Mouse (Mus musculus) midbrain, embryonic 14.5 days (tissue): ENCODE results near the gene Flvcr2. TPM values are rescaled to one million over a fixed set of nuclear protein-coding genes. Genes with fewer than 3 reads are reported as not detected.

ENCODE experiments used
- ATAC-seq: fragments of 200-750 bp; cut with Nextera tagmentation; 2 replicates; pipeline ENCODE4 v1.8.0; 2017; ENCODE audit warnings: moderate number of reproducible peaks, moderate library complexity; ENCODE audit not compliant: low FRiP score, low TSS enrichment
- DNase-seq: peaks from one replicate; pipeline ENCODE4 v3.0.0-alpha.2; 2015
- H3K27ac ChIP-seq: fragments of 300-500 bp; sonication (generic); replicated peaks from 2 replicates; pipeline ENCODE4 v1.5.1; 2014; ENCODE audit warnings: mild to moderate bottlenecking, low read depth, low read length, moderate library complexity
- H3K27me3 ChIP-seq: fragments of 300-500 bp; sonication (generic); 2 replicates; pipeline ENCODE4 v1.6.1; 2014; ENCODE audit warnings: low read length, control low read depth, mixed read lengths; ENCODE audit not compliant: control insufficient read depth, insufficient read depth
- H3K36me3 ChIP-seq: fragments of 300-500 bp; sonication (generic); 2 replicates; pipeline ENCODE4 v1.6.1; 2014; ENCODE audit warnings: low read length, control low read depth; ENCODE audit not compliant: control insufficient read depth, insufficient read depth
- H3K4me1 ChIP-seq: fragments of 300-500 bp; sonication (generic); 2 replicates; pipeline ENCODE4 v1.6.1; 2014; ENCODE audit warnings: mild to moderate bottlenecking, antibody characterized with exemption, low read length, control low read depth; ENCODE audit not compliant: control insufficient read depth, insufficient read depth
- H3K4me2 ChIP-seq: fragments of 300-500 bp; sonication (generic); 2 replicates; pipeline ENCODE4 v1.6.1; 2014; ENCODE audit warnings: mild to moderate bottlenecking, low read length, moderate library complexity
- H3K4me3 ChIP-seq: fragments of 300-500 bp; sonication (generic); replicated peaks from 2 replicates; pipeline ENCODE4 v1.5.1; 2014; ENCODE audit warnings: low read depth, low read length
- H3K9ac ChIP-seq: fragments of 300-500 bp; sonication (generic); replicated peaks from 2 replicates; pipeline ENCODE4 v1.6.1; 2014; ENCODE audit warnings: mild to moderate bottlenecking, low read length, moderate library complexity
- H3K9me3 ChIP-seq: fragments of 300-500 bp; sonication (generic); 2 replicates; pipeline ENCODE4 v1.6.1; 2016; ENCODE audit warnings: low read length, control low read depth, mixed read lengths; ENCODE audit not compliant: control insufficient read depth
- WGBS: fragments of 180-500 bp; shearing (Covaris S2); extraction: QIAGEN DNeasy Blood & Tissue Kit; methylation state at CpG from one replicate; pipeline ENCODE4 v1.1.7; 2014; 5-methylcytosine and 5-hydroxymethylcytosine counted together
- polyA plus RNA-seq: library from polyadenylated mRNA; unstranded; fragments of >200 nt; fragmentation: Nextera tagmentation; extraction: Ambion mirVana; gene quantifications from 2 replicates; pipeline ENCODE4 v1.2.1, GENCODE M21; 2014

Gene Flvcr2
- polyA plus RNA-seq, 1 experiment from 2014 or later: 4.5 TPM

DNA sequence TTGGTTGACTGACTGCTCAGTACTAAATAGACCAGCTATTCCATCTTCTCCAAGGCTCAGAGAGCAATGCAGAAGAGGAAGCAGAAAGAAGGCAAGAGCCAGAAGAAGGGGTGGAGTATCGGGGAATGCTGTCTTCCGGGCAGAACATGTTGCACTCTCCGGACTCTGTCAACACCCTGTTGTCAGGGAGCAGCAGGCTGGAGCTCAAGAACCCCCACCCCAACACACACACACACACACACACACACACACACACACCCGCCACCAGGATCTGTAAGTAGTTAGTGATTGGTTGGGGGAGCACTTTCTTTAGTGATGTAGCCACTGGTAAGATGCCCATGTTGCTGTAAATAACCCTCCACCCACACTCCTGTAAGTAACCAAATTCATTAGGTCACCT, 21.0 kb upstream of the Flvcr2 start:
- no peak overlapping the region for H3K4me2 ChIP-seq
- no peak overlapping the region for H3K4me3 ChIP-seq
- DNase-seq: no peak
- H3K9ac ChIP-seq: no peak overlapping the region
- no peak overlapping the region for H3K27ac ChIP-seq
- no peaks in the 10 kb centered on the region for H3K4me1 ChIP-seq
- no peak for ATAC-seq
- no peaks in the 10 kb centered on the region for H3K36me3 ChIP-seq
- H3K27me3 ChIP-seq: no peaks in the 10 kb centered on the region
- WGBS: 86% methylated on average over 4 of the region's 4 CpGs
- 0 out of 2 replicates have a peak, but pooled peaks cover 4% of the 10 kb centered on the region for H3K9me3 ChIP-seq

DNA sequence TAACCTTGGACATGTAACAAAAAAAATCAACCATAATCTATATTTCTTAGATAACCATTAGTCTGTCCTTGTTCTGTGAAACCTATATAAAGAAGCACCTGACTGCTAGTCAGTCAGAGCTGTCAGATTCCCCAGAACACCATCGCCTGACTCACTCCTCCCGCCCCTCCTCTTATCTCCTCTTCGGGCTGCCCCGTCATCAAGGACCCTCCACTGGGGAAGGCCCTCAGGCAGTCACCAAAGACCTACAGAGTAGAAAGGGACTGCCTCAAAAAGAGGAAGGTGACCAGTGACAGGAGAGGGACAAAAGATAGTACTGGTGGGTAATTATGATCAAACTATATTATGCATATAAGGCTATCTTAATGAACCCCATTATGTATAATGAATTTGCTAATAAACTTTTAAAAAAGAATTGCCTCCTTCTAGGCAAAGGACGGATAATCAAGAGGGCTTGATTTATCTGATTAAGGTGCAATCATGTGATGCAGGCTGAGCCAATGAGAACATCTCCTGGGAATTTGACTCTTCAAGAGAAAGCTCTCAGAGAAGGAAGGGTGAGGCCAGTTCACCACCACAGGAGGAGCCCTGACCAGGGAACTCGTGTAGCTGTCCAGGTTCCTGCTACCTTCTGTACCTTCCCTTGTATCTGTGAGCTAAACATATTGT, 19.5 kb upstream of the Flvcr2 start:
- no peaks in the 10 kb centered on the region for H3K27me3 ChIP-seq
- H3K4me3 ChIP-seq: no peak overlapping the region
- no peak overlapping the region for H3K4me2 ChIP-seq
- DNase-seq: no peak
- 75% methylated on average over 6 of the region's 6 CpGs for WGBS
- H3K9me3 ChIP-seq: no peaks in the 10 kb centered on the region
- H3K36me3 ChIP-seq: no peaks in the 10 kb centered on the region
- H3K9ac ChIP-seq: no peak overlapping the region
- H3K27ac ChIP-seq: no peak overlapping the region
- ATAC-seq: no peak
- H3K4me1 ChIP-seq: no peaks in the 10 kb centered on the region

DNA sequence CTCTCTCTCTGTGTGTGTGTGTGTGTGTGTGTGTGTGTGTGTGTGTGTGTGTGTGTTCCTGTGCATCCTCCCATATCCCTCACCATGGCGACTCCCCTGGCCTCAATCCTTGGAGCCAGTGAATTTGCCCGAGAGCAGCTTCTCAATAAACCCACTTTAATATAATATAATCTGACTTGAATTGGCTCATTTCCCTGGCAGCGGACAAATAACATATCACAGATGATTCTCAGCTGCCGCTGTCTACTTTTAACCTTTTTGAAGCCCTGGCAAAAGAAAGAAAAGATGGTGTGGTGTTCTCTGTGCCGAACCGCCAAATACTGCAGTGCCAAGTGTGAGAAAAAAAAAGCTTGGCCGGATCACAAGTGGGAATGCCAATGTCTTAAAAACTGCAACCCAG, 18.2 kb upstream of the Flvcr2 start:
- Histone ChIP-seq H3K4me1 (no peaks in the 10 kb centered on the region), H3K36me3 (no peaks in the 10 kb centered on the region), H3K9ac (no peak overlapping the region), H3K9me3 (no peaks in the 10 kb centered on the region), H3K4me3 (no peak overlapping the region), H3K4me2 (no peak overlapping the region), H3K27me3 (no peaks in the 10 kb centered on the region), H3K27ac (no peak overlapping the region)
- no peak for ATAC-seq
- 74% methylated on average over 7 of the region's 7 CpGs for WGBS
- DNase-seq: no peak

GRCm38 (mm10) chr12:85729022-85729944, 17.1 kb upstream of the Flvcr2 start:
- H3K4me3 ChIP-seq: no peak overlapping the region
- ATAC-seq (no peak), DNase-seq (peak; percentile 75)
- no peaks in the 10 kb centered on the region for H3K9me3 ChIP-seq
- H3K4me1 ChIP-seq: no peaks in the 10 kb centered on the region
- 37% methylated on average over 17 of the region's 17 CpGs for WGBS
- no peak overlapping the region for H3K27ac ChIP-seq
- no peak overlapping the region for H3K9ac ChIP-seq
- H3K27me3 ChIP-seq: no peaks in the 10 kb centered on the region
- H3K4me2 ChIP-seq: no peak overlapping the region
- no peaks in the 10 kb centered on the region for H3K36me3 ChIP-seq

GRCm38 (mm10) chr12:85729945-85730290, 16.4 kb upstream of the Flvcr2 start:
- DNase-seq: no peak
- Histone ChIP-seq H3K36me3 (no peaks in the 10 kb centered on the region), H3K4me2 (no peak overlapping the region), H3K4me1 (no peaks in the 10 kb centered on the region), H3K27ac (no peak overlapping the region), H3K27me3 (no peaks in the 10 kb centered on the region), H3K9me3 (no peaks in the 10 kb centered on the region), H3K9ac (no peak overlapping the region), H3K4me3 (no peak overlapping the region)
- 76% methylated on average over 6 of the region's 6 CpGs for WGBS
- no peak for ATAC-seq

GRCm38 (mm10) chr12:85736203-85736602, 10.1 kb upstream of the Flvcr2 start:
- no peak overlapping the region for H3K9ac ChIP-seq
- no peak overlapping the region for H3K27ac ChIP-seq
- no peaks in the 10 kb centered on the region for H3K27me3 ChIP-seq
- no peak for DNase-seq
- 77% methylated on average over 2 of the region's 2 CpGs for WGBS
- no peak for ATAC-seq
- no peaks in the 10 kb centered on the region for H3K9me3 ChIP-seq
- H3K36me3 ChIP-seq: no peaks in the 10 kb centered on the region
- H3K4me1 ChIP-seq: no peaks in the 10 kb centered on the region
- H3K4me2 ChIP-seq: no peak overlapping the region
- no peak overlapping the region for H3K4me3 ChIP-seq

DNA sequence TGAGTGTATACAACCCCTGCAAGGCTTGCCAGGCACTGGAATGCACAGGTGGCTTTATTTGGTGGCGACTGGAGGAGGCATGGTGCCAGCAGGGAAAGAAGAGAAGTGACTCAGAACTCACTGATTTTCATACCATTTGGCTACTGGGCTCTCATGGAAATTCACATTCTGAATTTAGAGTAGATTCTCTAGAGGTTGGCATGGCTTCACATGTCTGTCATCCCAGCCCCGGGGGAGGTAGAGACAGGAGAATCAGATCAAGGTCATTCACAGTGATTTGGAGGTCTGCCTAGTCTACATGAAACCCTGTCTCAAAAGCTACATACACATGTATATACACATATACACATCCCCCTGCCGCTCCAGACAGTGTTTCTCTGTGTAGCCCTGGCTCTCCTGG, 9.4 kb upstream of the Flvcr2 start:
- no peaks in the 10 kb centered on the region for H3K9me3 ChIP-seq
- H3K4me2 ChIP-seq: no peak overlapping the region
- no peak overlapping the region for H3K9ac ChIP-seq
- no peaks in the 10 kb centered on the region for H3K4me1 ChIP-seq
- no peaks in the 10 kb centered on the region for H3K36me3 ChIP-seq
- no peaks in the 10 kb centered on the region for H3K27me3 ChIP-seq
- H3K4me3 ChIP-seq: no peak overlapping the region
- DNase-seq: no peak
- H3K27ac ChIP-seq: no peak overlapping the region
- ATAC-seq: no peak
- 94% methylated on average over 3 of the region's 3 CpGs for WGBS

GRCm38 (mm10) chr12:85746696-85747219, 419 bp downstream of the Flvcr2 start:
- Histone ChIP-seq H3K27ac (no peak overlapping the region), H3K36me3 (no peaks in the 10 kb centered on the region), H3K9me3 (no peaks in the 10 kb centered on the region), H3K4me1 (peaks cover 12% of the 10 kb centered on the region; the same call in 1 of the 2 replicates), H3K9ac (peak overlapping the region; percentile 31; the same call in 1 of the 2 replicates), H3K4me2 (peak overlapping the region; percentile 83), H3K27me3 (peaks cover 19% of the 10 kb centered on the region), H3K4me3 (peak overlapping the region; percentile 34)
- WGBS: 21% methylated on average over 21 of the region's 21 CpGs
- DNase-seq (no peak), ATAC-seq (no peak)
